Mouse (Mus musculus) megakaryocyte progenitor cell, adult 5-6 weeks (primary cell): ENCODE results near the gene Setdb2. TPM values are rescaled to one million over a fixed set of nuclear protein-coding genes. Genes with fewer than 3 reads are reported as not detected.
"Not testable (repeated sequence)": the region's sequence is repeated elsewhere in the genome, so short reads cannot be mapped to it uniquely, and the experiment has no call there.

Source experiments
- ATAC-seq: replicated peaks from 2 replicates; pipeline ENCODE4 v1.8.0; 2016; ENCODE audit warnings: mild to moderate bottlenecking, moderate TSS enrichment, inconsistent platforms; ENCODE audit not compliant: poor library complexity
- total RNA-seq, 2 experiments: library from RNA; stranded (forward) in 1 of 2; stranded (reverse) in 1 of 2; fragments of 157-497, 149-512 nt in 1 of 2; fragments of 200-1000 nt in 1 of 2; gene quantifications; 2 replicates each; pipeline versions ENCODE4 v1.2.3 to v1.2.4; 2015 to 2017

Gene Setdb2
- total RNA-seq (2015) (38.2 and 41.4 TPM in 2 replicates), total RNA-seq (2017) (27.4 and 30.4 TPM in 2 replicates)

GRCm38 (mm10) chr14:59440558-59441471 lies at the start of gene Setdb2, which contains the start of gene Cab39l:
Setdb2 (minus strand) TSS chr14:59440884.
Cab39l (plus strand) TSS chr14:59440972.
- ATAC-seq, result peak; percentile 94

GRCm38 (mm10) chr14:59485247-59485810 lies 44.6 kb upstream of the Setdb2 start:
- ATAC-seq, result no peak

GRCm38 (mm10) chr14:59478699-59479098 lies 38.0 kb upstream of the Setdb2 start:
- ATAC-seq, result no peak

- peak; percentile 96 for ATAC-seq
Measured at GRCm38 (mm10) chr14:59470781-59471180, 30.1 kb upstream of the Setdb2 start.

GRCm38 (mm10) chr14:59467798-59468197 lies 27.1 kb upstream of the Setdb2 start:
- peak; percentile 61; the same call in 1 of the 2 replicates for ATAC-seq

- ATAC-seq, result no peak
Measured at GRCm38 (mm10) chr14:59466503-59466902, 25.8 kb upstream of the Setdb2 start.

GRCm38 (mm10) chr14:59447981-59448380 lies 7.3 kb upstream of the Setdb2 start:
- ATAC-seq, result no peak

- ATAC-seq, result no peak
Measured at GRCm38 (mm10) chr14:59445421-59445820, 4.7 kb upstream of the Setdb2 start.

- ATAC-seq, result no peak
Measured at GRCm38 (mm10) chr14:59441472-59441805, 755 bp upstream of the Setdb2 start.

GRCm38 (mm10) chr14:59440039-59440438 lies 645 bp downstream of the Setdb2 start:
- no peak for ATAC-seq

GRCm38 (mm10) chr14:59438505-59438904 lies 2.2 kb downstream of the Setdb2 start:
- ATAC-seq, result no peak

- no peak for ATAC-seq
Measured at GRCm38 (mm10) chr14:59437398-59437797, 3.3 kb downstream of the Setdb2 start.

- no peak for ATAC-seq
Measured at GRCm38 (mm10) chr14:59435206-59435605, 5.5 kb downstream of the Setdb2 start.

GRCm38 (mm10) chr14:59433902-59434301 lies 6.8 kb downstream of the Setdb2 start:
- ATAC-seq, result peak; percentile 55; the same call in 1 of the 2 replicates

GRCm38 (mm10) chr14:59430556-59430955 lies 10.1 kb downstream of the Setdb2 start:
- no peak for ATAC-seq

GRCm38 (mm10) chr14:59422912-59423663 lies 17.6 kb downstream of the Setdb2 start:
- ATAC-seq, result no peak

- ATAC-seq, result no peak
Measured at GRCm38 (mm10) chr14:59418171-59418570, 22.5 kb downstream of the Setdb2 start.

- ATAC-seq, result not testable (repeated sequence)
Measured at GRCm38 (mm10) chr14:59414979-59415378, 25.7 kb downstream of the Setdb2 start.

GRCm38 (mm10) chr14:59396999-59397398 lies 43.7 kb downstream of the Setdb2 start:
- peak; percentile 79 for ATAC-seq

GRCm38 (mm10) chr14:59395281-59395680 lies 45.4 kb downstream of the Setdb2 start, which contains the start of gene Phf11c:
Phf11c (minus strand) TSS chr14:59395381.
- ATAC-seq, result no peak

- not testable (repeated sequence) for ATAC-seq
Measured at GRCm38 (mm10) chr14:59390181-59390580, 50.5 kb downstream of the Setdb2 start.
